Mouse (Mus musculus): ENCODE results near the gene Cpsf3.

- no peak for TF ChIP-seq CTCF (IDR thresholded peaks at IDR 0.05; ENCODE audit: borderline replicate concordance, insufficient read depth, low read depth, low read length)
- no peak for TF ChIP-seq POLR2A (IDR thresholded peaks at IDR 0.05; ENCODE audit: borderline replicate concordance, insufficient read depth, low read length)
These were observed 40.7 kb upstream of the Cpsf3 start for GRCm38 (mm10) chr12:21244375-21244960.
